Mouse (Mus musculus) left cerebral cortex, adult 18-20 months (tissue): ENCODE measurements at regions not wholly inside any gene's neighbourhood (a gene's known extent, or its start where the extent isn't known, plus 50 kb on each side); places are given as distances from the start of the nearest gene placed in this dataset.
"Not testable (repeated sequence)": the region's sequence is repeated elsewhere in the genome, so short reads cannot be mapped to it uniquely, and the experiment has no call there.

Experiments
- DNase-seq, 2 experiments: peaks; one replicate each; pipeline ENCODE4 v3.0.0; 2021 to 2022; ENCODE audit warnings: low spot score in 2 of 2, mixed read lengths in 1 of 2

DNA sequence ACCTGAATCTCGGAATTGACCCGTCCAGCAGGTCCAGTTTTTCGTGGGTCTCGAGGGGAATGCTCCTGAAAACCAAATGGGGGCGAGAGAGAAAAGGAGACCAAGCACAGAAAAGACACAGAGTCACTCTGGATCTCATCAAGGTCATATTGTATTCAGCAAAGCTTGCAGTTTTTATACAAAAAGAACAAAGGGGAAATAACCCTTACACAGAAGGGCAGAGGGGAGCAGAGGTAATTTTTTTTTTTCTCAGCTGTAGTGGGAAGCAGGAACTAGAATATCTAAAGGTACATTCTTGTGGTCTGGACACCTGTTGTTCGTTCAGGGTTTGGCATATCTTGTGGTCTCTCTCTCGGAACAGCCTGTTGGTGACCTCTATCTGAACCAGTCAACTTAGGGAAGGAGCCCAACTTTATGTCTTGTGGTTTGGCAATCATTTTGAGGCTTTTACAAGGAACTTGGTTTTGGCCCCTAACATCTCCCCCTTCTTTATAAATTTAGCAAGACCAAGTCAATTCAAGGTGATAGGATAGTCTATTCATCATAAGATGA lies 1645.9 kb upstream of the Cdh9 start:
- DNase-seq, result no peak

GRCm38 (mm10) chr15:15088696-15089095 lies 1639.9 kb upstream of the Cdh9 start:
- not testable (repeated sequence) for DNase-seq

DNA sequence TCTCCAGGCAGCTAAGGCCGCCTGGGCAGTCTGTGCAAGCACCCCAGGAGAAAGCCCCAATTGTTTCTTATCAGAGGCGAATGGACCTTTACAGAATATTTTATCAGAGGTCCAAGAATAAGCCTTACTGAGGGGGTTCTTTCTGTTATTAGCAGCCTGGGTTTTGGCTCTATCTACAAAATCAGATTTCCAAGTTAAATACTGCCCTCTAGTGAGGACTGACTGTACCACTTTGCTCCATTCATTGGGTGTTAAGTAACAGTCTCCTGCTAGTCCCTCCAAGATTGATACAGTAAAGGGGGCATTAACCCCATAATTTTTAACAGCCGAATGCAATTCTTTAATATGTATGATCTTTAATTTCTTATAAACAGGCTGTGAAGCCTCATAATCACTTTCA lies 1638.8 kb upstream of the Cdh9 start:
- not testable (repeated sequence) for DNase-seq

- no peak for DNase-seq
These were observed 1636.8 kb upstream of the Cdh9 start for GRCm38 (mm10) chr15:15091531-15092290.

DNA sequence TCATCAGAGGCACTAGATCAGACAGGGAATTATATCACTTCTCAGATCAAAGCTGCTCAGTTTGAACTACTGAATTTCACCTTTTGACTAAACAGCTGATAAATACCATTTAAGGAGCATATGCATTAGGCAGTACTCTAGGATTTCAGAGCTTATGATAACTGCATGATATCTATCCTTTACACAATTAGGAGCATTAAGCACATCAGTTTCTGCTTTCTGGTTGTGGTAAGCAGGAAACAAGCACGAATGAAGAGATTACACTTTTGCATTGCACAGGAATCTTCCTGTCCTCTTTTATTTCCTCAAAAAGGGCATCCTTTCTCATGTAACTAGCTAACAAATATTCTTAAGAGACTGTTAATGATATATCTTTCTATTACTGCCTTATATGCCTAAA lies 1631.2 kb upstream of the Cdh9 start:
- DNase-seq, result no peak

- DNase-seq, result no peak
These were observed 1626.4 kb upstream of the Cdh9 start for GRCm38 (mm10) chr15:15102185-15102584.

- DNase-seq, result no peak
These were observed 1608.4 kb upstream of the Cdh9 start for GRCm38 (mm10) chr15:15120109-15120508.

GRCm38 (mm10) chr15:15148791-15149190 lies 1579.8 kb upstream of the Cdh9 start:
- DNase-seq, result no peak

GRCm38 (mm10) chr15:15155422-15155821 lies 1573.1 kb upstream of the Cdh9 start:
- DNase-seq, result no peak

GRCm38 (mm10) chr15:15170387-15170786 lies 1558.2 kb upstream of the Cdh9 start:
- DNase-seq, result no peak

DNA sequence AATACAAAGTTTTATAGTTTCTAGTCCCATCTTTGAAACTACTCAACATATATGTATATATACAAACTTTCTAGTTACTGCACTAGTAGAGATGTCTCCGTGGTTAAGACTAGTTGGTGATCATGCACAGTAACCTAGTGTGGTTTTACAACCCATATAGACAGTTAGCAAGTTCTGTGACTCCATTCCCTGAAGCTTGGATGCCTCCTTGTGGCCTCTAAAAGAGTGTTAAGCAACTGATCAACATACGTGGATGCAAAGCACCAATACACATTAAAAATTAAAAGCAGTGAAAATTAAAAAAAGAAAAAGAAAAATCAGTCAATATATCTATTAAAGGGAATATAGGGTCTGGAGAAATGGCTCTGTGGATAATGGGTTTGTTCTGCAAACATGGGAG lies 1508.3 kb upstream of the Cdh9 start:
- DNase-seq, result no peak

GRCm38 (mm10) chr15:15229926-15230325 lies 1498.6 kb upstream of the Cdh9 start:
- no peak for DNase-seq

DNA sequence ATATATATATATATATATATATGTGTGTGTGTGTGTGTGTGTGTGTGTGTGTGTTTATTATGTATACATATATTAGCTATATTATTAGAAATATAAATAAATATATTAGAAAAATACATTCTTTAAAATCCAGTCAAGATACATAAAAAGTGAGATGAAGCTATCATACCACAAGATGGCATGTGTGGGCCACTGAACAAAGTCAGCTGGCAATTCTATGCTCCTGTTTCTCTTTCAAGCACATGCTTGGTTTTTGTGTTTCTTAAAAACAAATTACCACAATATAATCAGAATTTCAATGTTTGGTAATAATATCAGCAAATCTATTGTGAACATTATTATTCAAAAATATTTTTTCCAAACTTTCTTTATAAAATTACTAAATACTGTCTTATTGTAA lies 1490.2 kb upstream of the Cdh9 start:
- peak in 1 of 2 experiments; percentile 5 for DNase-seq
